ENCODE assay signal across 2 mouse cellular contexts in genomic region chr11:114674180-114674579, GRCm38 (mm10).
TF ChIP-seq lines count a peak whose summit lies in the region.

No protein-coding gene starts in this region.

TF ChIP-seq in MEL, 35 proteins besides CTCF, POLR2A, EP300 and RAD21 (continued from another document):
- TF ChIP-seq GATA1 (IDR thresholded peaks at IDR 0.05; ENCODE audit: low read depth, low read length) (no peak), MYB (IDR thresholded peaks at IDR 0.05; ENCODE audit: low read depth, low read length) (no peak), POLR2AphosphoS2 (IDR thresholded peaks at IDR 0.05; ENCODE audit: low read length) (no peak), ZKSCAN1 (IDR thresholded peaks at IDR 0.05; ENCODE audit: low read depth, low read length) (no peak), MXI1 (IDR thresholded peaks at IDR 0.05; ENCODE audit: low read depth, low read length) (no peak), HCFC1 (IDR thresholded peaks at IDR 0.05; ENCODE audit: low read depth, low read length) (no peak), JUND (IDR thresholded peaks at IDR 0.05; ENCODE audit: low read depth, low read length) (no peak), CHD1 (IDR thresholded peaks at IDR 0.05; ENCODE audit: low read depth, low read length) (no peak)

TF ChIP-seq in myocyte, 11 proteins besides CTCF, POLR2A, EP300 and RAD21 (continued from another document):
- TF ChIP-seq SRF (IDR thresholded peaks at IDR 0.05; ENCODE audit: control insufficient read depth, insufficient read length, low read depth) (no peak), MYOG (IDR thresholded peaks at IDR 0.05; ENCODE audit: control insufficient read depth in 1 of 3, insufficient read depth in 1 of 3, insufficient read length in 2 of 3, low read depth in 2 of 3) (no peak), REST (IDR thresholded peaks at IDR 0.05; ENCODE audit: insufficient read depth, insufficient read length) (no peak)
TF ChIP-seq in myocyte: peak in this region for 0.
